Mouse (Mus musculus) neutrophil, adult 5-6 weeks (primary cell): ENCODE measurements around the gene Dnajb12. TPM values are rescaled to one million over a fixed set of nuclear protein-coding genes. Genes with fewer than 3 reads are reported as not detected.

Source experiments
- ATAC-seq: fragments of 151-379, 151-347 bp; 2 replicates; pipeline ENCODE4 v1.8.0; 2017; ENCODE audit warnings: mild to moderate bottlenecking, moderate TSS enrichment; ENCODE audit not compliant: insufficient number of reproducible peaks, poor library complexity, low FRiP score, severe bottlenecking; ENCODE audit errors: extremely low read depth
- total RNA-seq: library from RNA; stranded (forward); fragments of 200-1000 nt; gene quantifications from 2 replicates; pipeline ENCODE4 v1.2.3, GENCODE M21; 2017

The Dnajb12 gene
- total RNA-seq, 1 experiment from 2014 or later = 24.7 TPM

DNA sequence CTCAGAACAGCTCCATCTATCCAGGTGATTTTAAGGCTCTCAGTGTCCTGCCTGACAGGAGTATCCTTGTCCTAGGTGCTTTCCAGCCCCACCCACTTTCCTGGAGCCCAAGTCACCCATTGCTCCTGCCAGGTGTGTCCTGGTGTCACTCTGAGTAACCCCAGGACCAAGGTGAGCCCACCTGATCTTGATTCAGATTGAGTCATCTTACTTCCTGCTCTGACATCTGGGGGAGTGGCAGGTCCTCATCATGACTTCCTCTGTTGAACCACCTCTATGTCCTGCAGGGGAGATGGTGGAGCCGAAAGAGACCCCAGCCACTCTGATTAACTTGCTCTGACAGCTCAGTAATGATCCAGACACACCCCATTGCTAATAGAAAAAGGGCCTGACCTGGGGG, 59.7 kb downstream of the Dnajb12 start:
- ATAC-seq = peak; percentile 36; the same call in 1 of the 2 replicates

DNA sequence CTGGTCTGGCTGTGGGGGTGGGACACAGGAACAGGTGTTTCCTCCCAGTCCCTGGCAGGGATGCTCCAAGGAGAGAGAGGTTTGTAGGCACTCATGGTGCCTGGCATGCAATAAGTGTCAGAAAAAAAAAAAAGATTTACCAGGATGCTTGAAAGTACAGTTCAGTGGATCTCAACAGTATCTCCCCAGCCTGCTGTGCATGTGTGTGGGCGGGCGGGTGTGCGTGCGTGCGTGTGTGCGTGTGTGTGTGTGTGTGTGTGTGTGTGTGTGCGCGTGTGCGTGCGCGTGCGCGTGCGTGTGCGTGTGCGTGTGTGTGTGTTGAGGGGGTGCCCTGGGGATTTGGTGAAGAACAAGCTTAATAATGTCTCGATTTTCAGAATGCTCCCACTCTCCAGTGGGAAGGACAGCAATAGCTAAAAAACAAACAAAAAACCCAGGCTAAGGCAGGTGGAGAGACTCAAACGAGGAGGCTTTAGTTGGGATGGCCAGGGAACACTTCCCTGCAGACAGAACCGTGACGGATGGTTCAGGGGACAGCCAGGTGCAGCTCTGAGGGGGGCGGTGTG, 63.0 kb downstream of the Dnajb12 start:
- ATAC-seq = no peak

DNA sequence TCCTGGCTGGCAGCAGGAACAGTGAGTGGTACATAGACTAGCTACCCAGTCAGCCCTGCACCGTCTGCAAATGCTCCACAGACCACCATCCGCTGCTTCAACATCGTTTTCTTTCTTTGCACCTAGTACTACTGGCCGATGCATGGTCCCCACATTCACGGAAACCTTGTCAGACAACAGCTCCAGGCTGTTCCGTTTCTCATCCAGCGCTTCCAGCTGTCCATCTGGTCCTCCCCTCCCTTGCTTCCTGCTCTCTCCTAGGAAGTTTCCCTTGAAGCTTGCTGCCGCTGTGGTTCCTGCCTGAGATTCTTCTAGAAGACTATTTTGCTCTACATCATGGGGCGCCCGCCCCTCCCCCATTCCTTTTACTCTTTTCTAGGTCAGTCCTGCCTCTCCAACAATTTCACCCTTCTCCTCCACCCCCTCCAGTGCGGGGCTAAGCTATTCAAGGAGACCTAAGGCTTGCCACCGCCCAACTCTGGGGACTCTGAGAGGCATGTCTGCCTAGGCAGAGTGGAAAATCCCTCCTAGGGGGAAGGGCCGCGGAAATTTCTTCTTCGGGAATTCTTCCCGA, 63.6 kb downstream of the Dnajb12 start:
- ATAC-seq = no peak

- 0 out of 2 replicates have a peak, but pooled peaks have one; percentile 25 for ATAC-seq
These were observed 64.1 kb downstream of the Dnajb12 start for GRCm38 (mm10) chr10:59943421-59943989.

- no peak for ATAC-seq
These were observed 66.1 kb downstream of the Dnajb12 start for GRCm38 (mm10) chr10:59945416-59945815.

DNA sequence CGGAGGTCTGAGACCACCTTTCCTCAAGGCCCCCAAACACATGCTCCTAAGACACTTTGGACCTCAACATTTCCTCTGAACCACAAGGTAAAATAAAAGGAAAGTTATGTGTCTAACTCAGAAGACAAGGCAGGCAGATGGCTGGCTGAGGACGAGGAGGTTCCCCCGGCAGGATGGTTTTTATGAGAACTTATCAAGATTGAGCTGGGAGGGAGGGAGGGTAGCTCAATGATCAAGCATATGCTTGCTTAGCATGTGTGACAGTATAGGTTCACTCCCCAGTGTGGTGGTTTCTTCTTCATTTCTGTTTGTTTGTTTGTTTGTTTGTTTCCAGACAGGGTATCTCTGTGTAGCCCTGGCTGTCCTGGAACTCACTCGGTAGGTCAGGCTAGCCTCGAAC, 67.0 kb downstream of the Dnajb12 start:
- no peak for ATAC-seq

- no peak for ATAC-seq
These were observed 68.1 kb downstream of the Dnajb12 start for GRCm38 (mm10) chr10:59947296-59948073.

- no peak for ATAC-seq
These were observed 69.3 kb downstream of the Dnajb12 start for GRCm38 (mm10) chr10:59948363-59949254.

Other genes with a start within 250 kb of the Dnajb12 start
- 41.5 and 52.5 TPM in 2 replicates for gene Micu1, start 177.1 kb upstream of the Dnajb12 start, total RNA-seq
- gene Ddit4, start 72.3 kb downstream of the Dnajb12 start, total RNA-seq = 5.6 and 8.1 TPM in 2 replicates
- 8.7 and 15.3 TPM in 2 replicates for gene Ascc1, start 123.2 kb downstream of the Dnajb12 start, total RNA-seq
- 53.2 and 56.3 TPM in 2 replicates for gene Anapc16, start 123.6 kb downstream of the Dnajb12 start, total RNA-seq
- gene Spock2, start 226.7 kb downstream of the Dnajb12 start, total RNA-seq = 0.23 and 0.37 TPM in 2 replicates